Comparison of ENCODE assay signal across 11 mouse cellular contexts in the genomic region with DNA sequence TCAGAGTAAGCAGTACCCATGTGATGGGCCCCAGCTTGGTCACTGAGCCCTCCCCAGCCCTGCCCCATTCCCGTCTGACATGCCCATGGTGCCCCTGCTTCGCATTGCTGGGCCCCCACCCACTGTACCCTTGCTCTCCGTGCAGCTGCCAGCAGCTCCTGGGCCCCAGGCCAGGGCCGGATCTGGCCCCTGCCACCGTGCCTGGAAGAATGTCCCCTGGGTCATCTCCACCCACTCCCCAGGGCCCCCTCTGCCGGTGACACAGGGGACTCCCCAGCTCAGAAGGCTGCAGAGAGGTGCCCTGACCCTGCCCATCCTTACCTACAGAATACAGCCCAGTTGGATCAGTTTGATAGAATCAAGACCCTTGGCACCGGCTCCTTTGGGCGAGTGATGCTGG. TPM values are rescaled to one million over a fixed set of nuclear protein-coding genes. Genes with fewer than 3 reads are reported as not detected.
DNase-seq lines count a peak whose midpoint lies in the region; ATAC-seq and TF ChIP-seq lines count a peak whose summit lies in the region.
"Had no signal": no experiment of that assay in that cellular context is flagged by ENCODE, and none has a peak within 500 bp of the region (broad histone marks: within the 10 kb centered on the region; RNA-seq: fewer than 3 reads in every experiment).

No protein-coding gene starts in this region.

- H3K36me3 ChIP-seq in liver, embryonic 14.5 days (replicated peaks; ENCODE audit: control insufficient read depth, insufficient read depth, low read depth), result peaks cover 5% of the 10 kb centered on the region
- H3K36me3 ChIP-seq in liver, embryonic 12.5 days, result peaks cover 63% of the 10 kb centered on the region
- H3K36me3 ChIP-seq in heart, embryonic 12.5 days, result peaks cover 50% of the 10 kb centered on the region
- H3K36me3 ChIP-seq in forebrain, embryonic 15.5 days, result peaks cover 44% of the 10 kb centered on the region

- no peak overlapping the region for H3K27ac ChIP-seq in liver, embryonic 14.5 days
- H3K27ac ChIP-seq in liver, embryonic 12.5 days, result no peak overlapping the region
- H3K27ac ChIP-seq in heart, embryonic 12.5 days (ENCODE audit: poor library complexity, severe bottlenecking), result peak overlapping the region; percentile 85
- no peak overlapping the region for H3K27ac ChIP-seq in forebrain, embryonic 15.5 days (replicated peaks)
- H3K27ac ChIP-seq: forebrain, embryonic 13.5 days had no signal

- H3K4me3 ChIP-seq in liver, embryonic 14.5 days (ENCODE audit: insufficient read depth in 1 of 2, low read depth in 2 of 2, low read length in 2 of 2), result no peak overlapping the region
- no peak overlapping the region for H3K4me3 ChIP-seq in liver, embryonic 12.5 days
- H3K4me3 ChIP-seq in heart, embryonic 12.5 days, result no peak overlapping the region
- no peak overlapping the region for H3K4me3 ChIP-seq in forebrain, embryonic 15.5 days
- H3K4me3 ChIP-seq: forebrain, embryonic 13.5 days had no signal

- peaks cover 0 to 8% of the 10 kb centered on the region in 2 experiments; a peak in 1 of 4 replicates for H3K4me1 ChIP-seq in liver, embryonic 14.5 days (replicated peaks; ENCODE audit: control insufficient read depth in 2 of 2, insufficient read depth in 2 of 2, low read length in 1 of 2)
- H3K4me1 ChIP-seq in liver, embryonic 12.5 days, result peaks cover 38% of the 10 kb centered on the region
- H3K4me1 ChIP-seq in heart, embryonic 12.5 days (replicated peaks), result peaks cover 54% of the 10 kb centered on the region
- peaks cover 14% of the 10 kb centered on the region for H3K4me1 ChIP-seq in forebrain, embryonic 15.5 days

- no peaks in the 10 kb centered on the region for H3K9me3 ChIP-seq in liver, embryonic 14.5 days (ENCODE audit: control insufficient read depth, low read length)
- H3K9me3 ChIP-seq in liver, embryonic 12.5 days (replicated peaks), result 0 out of 2 replicates have a peak, but pooled peaks cover 3% of the 10 kb centered on the region
- H3K9me3 ChIP-seq in heart, embryonic 12.5 days (replicated peaks), result no peaks in the 10 kb centered on the region
- H3K9me3 ChIP-seq in forebrain, embryonic 15.5 days, result no peaks in the 10 kb centered on the region
- H3K9me3 ChIP-seq: forebrain, embryonic 13.5 days had no signal

- no peak overlapping the region for H3K9ac ChIP-seq in liver, embryonic 14.5 days (replicated peaks)
- no peak overlapping the region for H3K9ac ChIP-seq in liver, embryonic 12.5 days
- peak overlapping the region; percentile 63; the same call in 1 of the 2 replicates for H3K9ac ChIP-seq in heart, embryonic 12.5 days
- no peak overlapping the region for H3K9ac ChIP-seq in forebrain, embryonic 15.5 days (replicated peaks)
- H3K9ac ChIP-seq: forebrain, embryonic 13.5 days had no signal

- no peak overlapping the region for H3K4me2 ChIP-seq in liver, embryonic 14.5 days (ENCODE audit: low read depth)
- no peak overlapping the region for H3K4me2 ChIP-seq in liver, embryonic 12.5 days
- no peak overlapping the region for H3K4me2 ChIP-seq in heart, embryonic 12.5 days
- no peak overlapping the region for H3K4me2 ChIP-seq in forebrain, embryonic 15.5 days (replicated peaks)
- H3K4me2 ChIP-seq: forebrain, embryonic 13.5 days had no signal

- no peak for TF ChIP-seq EP300 in liver, embryonic 14.5 days (IDR thresholded peaks at IDR 0.05; ENCODE audit: low read depth)

- no peak; the same call in 1 of the 2 replicates for TF ChIP-seq CTCF in liver, embryonic 14.5 days (IDR thresholded peaks at IDR 0.05; ENCODE audit: low read depth)

- 76% methylated on average over 8 of the region's 8 CpGs for WGBS in liver, embryonic 14.5 days (ENCODE audit: insufficient replicate concordance)
- 81% methylated on average over 8 of the region's 8 CpGs for WGBS in liver, embryonic 12.5 days (ENCODE audit: insufficient replicate concordance)
- 73% methylated on average over 8 of the region's 8 CpGs for WGBS in heart, embryonic 12.5 days
- WGBS in forebrain, embryonic 15.5 days, result 80% methylated on average over 8 of the region's 8 CpGs

- ATAC-seq in liver, embryonic 14.5 days (ENCODE audit: insufficient read depth), result 0 out of 2 replicates have a peak, but pooled peaks have one; percentile 17
- no peak for ATAC-seq in liver, embryonic 12.5 days
- ATAC-seq in heart, embryonic 12.5 days (ENCODE audit: insufficient number of reproducible peaks, low FRiP score), result no peak; the same call in 1 of the 2 replicates
- no peak for ATAC-seq in granulocyte monocyte progenitor cell, adult 5-6 weeks (replicated peaks; ENCODE audit: poor library complexity, severe bottlenecking)
- ATAC-seq in forebrain, embryonic 15.5 days (replicated peaks), result no peak
- ATAC-seq: forebrain, embryonic 13.5 days had no signal

- peak; percentile 76 for DNase-seq in adrenal gland, postnatal 10 days
- no peak for DNase-seq in adrenal gland, adult 8-10 months
- DNase-seq in liver, embryonic 14.5 days (ENCODE audit: low read depth in 3 of 3, low spot score in 3 of 3), result no peak
- DNase-seq in skeletal muscle tissue, adult 2 months (ENCODE audit: low read depth, low spot score), result peak; percentile 75
- DNase-seq: lung, adult 18-20 months had no signal

- H3K27me3 ChIP-seq in liver, embryonic 14.5 days (ENCODE audit: control insufficient read depth, insufficient read depth, low read length), result no peaks in the 10 kb centered on the region
- no peaks in the 10 kb centered on the region for H3K27me3 ChIP-seq in liver, embryonic 12.5 days (replicated peaks)
- no peaks in the 10 kb centered on the region for H3K27me3 ChIP-seq in heart, embryonic 12.5 days (replicated peaks)
- H3K27me3 ChIP-seq in forebrain, embryonic 15.5 days, result no peaks in the 10 kb centered on the region
- H3K27me3 ChIP-seq: forebrain, embryonic 13.5 days had no signal

RNA-seq across cellular contexts. Expression of a gene that starts 8.1 kb away (rescaled TPM):
- 100 to 1,000 TPM; 253 to 325 TPM for total RNA-seq in adrenal gland, postnatal 10 days (2021)
- 100 to 1,000 TPM; 240 to 263 (median 253) TPM for total RNA-seq in adrenal gland, adult 8-10 months (2022)
- polyA plus RNA-seq in liver, embryonic 14.5 days (2012; rRNA removed), result 19.9 and 24.8 TPM in 2 replicates
- 30.6 and 34.0 TPM in 2 replicates for polyA plus RNA-seq in liver, embryonic 14.5 days (2014; fragmentation: Nextera tagmentation; extraction: Ambion mirVana)
- polyA plus RNA-seq in liver, embryonic 12.5 days (2016; fragmentation: Nextera tagmentation; extraction: Ambion mirVana), result 81.1 and 82.0 TPM in 2 replicates
- 216 and 234 TPM in 2 replicates for polyA plus RNA-seq in heart, embryonic 12.5 days (2016; fragmentation: Nextera tagmentation; extraction: Ambion mirVana)
- total RNA-seq in granulocyte monocyte progenitor cell, adult 5-6 weeks (2014; fragmentation: Nextera tagmentation), result 36.4 and 39.3 TPM in 2 replicates
- total RNA-seq in granulocyte monocyte progenitor cell, adult 5-6 weeks (2017), result 18.2 and 20.3 TPM in 2 replicates
- polyA plus RNA-seq in forebrain, embryonic 15.5 days (2015; fragmentation: Nextera tagmentation; extraction: Ambion mirVana), result 169 and 178 TPM in 2 replicates

RNA-seq across cellular contexts. Expression of a gene that starts 16.6 kb away (rescaled TPM):
- 10 to 100 TPM; 40.8 to 41.6 TPM for total RNA-seq in adrenal gland, postnatal 10 days (2021)
- 10 to 100 TPM; 27.4 to 44.2 (median 34.9) TPM for total RNA-seq in adrenal gland, adult 8-10 months (2022)
- 32.5 and 34.5 TPM in 2 replicates for polyA plus RNA-seq in liver, embryonic 14.5 days (2012; rRNA removed)
- polyA plus RNA-seq in liver, embryonic 14.5 days (2014; fragmentation: Nextera tagmentation; extraction: Ambion mirVana), result 9.1 and 9.3 TPM in 2 replicates
- polyA plus RNA-seq in liver, embryonic 12.5 days (2016; fragmentation: Nextera tagmentation; extraction: Ambion mirVana), result 8.5 and 8.7 TPM in 2 replicates
- 4.5 and 5.8 TPM in 2 replicates for polyA plus RNA-seq in heart, embryonic 12.5 days (2016; fragmentation: Nextera tagmentation; extraction: Ambion mirVana)
- 58.8 and 66.1 TPM in 2 replicates for total RNA-seq in granulocyte monocyte progenitor cell, adult 5-6 weeks (2014; fragmentation: Nextera tagmentation)
- 37.5 and 60.0 TPM in 2 replicates for total RNA-seq in granulocyte monocyte progenitor cell, adult 5-6 weeks (2017)
- 8.5 and 9.5 TPM in 2 replicates for polyA plus RNA-seq in forebrain, embryonic 15.5 days (2015; fragmentation: Nextera tagmentation; extraction: Ambion mirVana)

RNA-seq across cellular contexts. Expression of a gene that starts 20.5 kb away (rescaled TPM):
- total RNA-seq in adrenal gland, postnatal 10 days (2021), result under 1 TPM; 0.48 to 0.60 TPM
- under 1 TPM in 2 of 4 experiments, not detected in 2; 0.49 TPM for total RNA-seq in adrenal gland, adult 8-10 months (2022)
- 0.41 and 0.65 TPM in 2 replicates for polyA plus RNA-seq in liver, embryonic 14.5 days (2012; rRNA removed)
- 0.41 and 0.49 TPM in 2 replicates for polyA plus RNA-seq in liver, embryonic 14.5 days (2014; fragmentation: Nextera tagmentation; extraction: Ambion mirVana)
- polyA plus RNA-seq in liver, embryonic 12.5 days (2016; fragmentation: Nextera tagmentation; extraction: Ambion mirVana), result 0.41 and 0.63 TPM in 2 replicates
- 0.22 and 0.54 TPM in 2 replicates for polyA plus RNA-seq in heart, embryonic 12.5 days (2016; fragmentation: Nextera tagmentation; extraction: Ambion mirVana)
- 2.3 TPM in 1 of 2 replicates, not detected in the other for total RNA-seq in granulocyte monocyte progenitor cell, adult 5-6 weeks (2014; fragmentation: Nextera tagmentation)
- not detected in 2 replicates for total RNA-seq in granulocyte monocyte progenitor cell, adult 5-6 weeks (2017)
- 1.4 TPM in 2 replicates for polyA plus RNA-seq in forebrain, embryonic 15.5 days (2015; fragmentation: Nextera tagmentation; extraction: Ambion mirVana)
- total RNA-seq: megakaryocyte, adult 5-6 weeks had no signal

RNA-seq across cellular contexts. Expression of a gene that starts 25.5 kb away (rescaled TPM):
- 10 to 100 TPM in 1 of 2 experiments, 1 to 10 TPM in 1; 9.2 to 12.1 TPM for total RNA-seq in adrenal gland, postnatal 10 days (2021)
- 1 to 10 TPM; 1.1 to 2.7 (median 1.8) TPM for total RNA-seq in adrenal gland, adult 8-10 months (2022)
- 92.7 and 98.5 TPM in 2 replicates for polyA plus RNA-seq in liver, embryonic 14.5 days (2012; rRNA removed)
- 130 and 138 TPM in 2 replicates for polyA plus RNA-seq in liver, embryonic 14.5 days (2014; fragmentation: Nextera tagmentation; extraction: Ambion mirVana)
- 113 and 116 TPM in 2 replicates for polyA plus RNA-seq in liver, embryonic 12.5 days (2016; fragmentation: Nextera tagmentation; extraction: Ambion mirVana)
- 55.0 and 58.3 TPM in 2 replicates for polyA plus RNA-seq in heart, embryonic 12.5 days (2016; fragmentation: Nextera tagmentation; extraction: Ambion mirVana)
- 36.8 and 53.8 TPM in 2 replicates for total RNA-seq in granulocyte monocyte progenitor cell, adult 5-6 weeks (2014; fragmentation: Nextera tagmentation)
- total RNA-seq in granulocyte monocyte progenitor cell, adult 5-6 weeks (2017), result 29.8 and 33.2 TPM in 2 replicates
- polyA plus RNA-seq in forebrain, embryonic 15.5 days (2015; fragmentation: Nextera tagmentation; extraction: Ambion mirVana), result 20.7 and 22.2 TPM in 2 replicates

RNA-seq across cellular contexts. Expression of a gene that starts 25.8 kb away (rescaled TPM):
- under 1 TPM; 0.51 to 0.88 TPM for total RNA-seq in adrenal gland, postnatal 10 days (2021)
- total RNA-seq in adrenal gland, adult 8-10 months (2022), result 1 to 10 TPM; 1.5 to 2.2 (median 1.9) TPM
- polyA plus RNA-seq in liver, embryonic 14.5 days (2012; rRNA removed), result 0.30 and 0.31 TPM in 2 replicates
- polyA plus RNA-seq in liver, embryonic 14.5 days (2014; fragmentation: Nextera tagmentation; extraction: Ambion mirVana), result 0.09 and 0.30 TPM in 2 replicates
- 0.15 and 0.16 TPM in 2 replicates for polyA plus RNA-seq in liver, embryonic 12.5 days (2016; fragmentation: Nextera tagmentation; extraction: Ambion mirVana)
- polyA plus RNA-seq in heart, embryonic 12.5 days (2016; fragmentation: Nextera tagmentation; extraction: Ambion mirVana), result 0.34 and 0.40 TPM in 2 replicates
- total RNA-seq in granulocyte monocyte progenitor cell, adult 5-6 weeks (2014; fragmentation: Nextera tagmentation), result not detected in 2 replicates
- not detected in 2 replicates for total RNA-seq in granulocyte monocyte progenitor cell, adult 5-6 weeks (2017)
- 0.74 and 0.95 TPM in 2 replicates for polyA plus RNA-seq in forebrain, embryonic 15.5 days (2015; fragmentation: Nextera tagmentation; extraction: Ambion mirVana)

Comparison
In these comparisons a context has a peak if more than half of its experiments do, and no peak if none do; other contexts are left out.
1. DNase-seq: peak in adrenal gland, postnatal 10 days (single experiment) and skeletal muscle tissue, adult 2 months (single experiment); none in adrenal gland, adult 8-10 months (single experiment) and liver, embryonic 14.5 days (0 of 3).